Mouse (Mus musculus) ES-Bruce4 (cell line): ENCODE results near the gene Slc26a10.

Source experiments
- CTCF ChIP-seq: IDR thresholded peaks from one replicate; pipeline ENCODE4 v1.8.1; 2011; ENCODE audit warnings: low read depth, low read length
- EP300 ChIP-seq: IDR thresholded peaks from 2 replicates; pipeline ENCODE4 v1.6.1; 2011; ENCODE audit warnings: low read depth, low read length; ENCODE audit not compliant: insufficient read depth
- POLR2A ChIP-seq: IDR thresholded peaks from one replicate; pipeline ENCODE4 v1.8.1; 2011; ENCODE audit warnings: low read length; ENCODE audit not compliant: insufficient read depth

- TF ChIP-seq POLR2A (no peak), CTCF (no peak), EP300 (no peak)
Measured at GRCm38 (mm10) chr10:127135118-127135836, 45.2 kb downstream of the Slc26a10 start.
